Comparison of ENCODE assay signal across 11 mouse cellular contexts in genomic region chr8:108595721-108596495, GRCm38 (mm10).
DNase-seq lines count a peak whose midpoint lies in the region; ATAC-seq and TF ChIP-seq lines count a peak whose summit lies in the region.
"Had no signal": no experiment of that assay in that cellular context is flagged by ENCODE, and none has a peak within 500 bp of the region (broad histone marks: within the 10 kb centered on the region; RNA-seq: fewer than 3 reads in every experiment).

No protein-coding gene starts in this region.

- no peaks in the 10 kb centered on the region for H3K36me3 ChIP-seq in liver, embryonic 15.5 days (replicated peaks)
- H3K36me3 ChIP-seq in liver, embryonic 12.5 days = no peaks in the 10 kb centered on the region
- H3K36me3 ChIP-seq in limb, embryonic 10.5 days = no peaks in the 10 kb centered on the region
- H3K36me3 ChIP-seq in forebrain, embryonic 15.5 days = no peaks in the 10 kb centered on the region
- H3K36me3 ChIP-seq in intestine, postnatal 0 days (ENCODE audit: control insufficient read depth, insufficient read depth) = no peaks in the 10 kb centered on the region
- H3K36me3 ChIP-seq: embryonic facial prominence, embryonic 10.5 days; forebrain, embryonic 12.5 days had no signal

- peak; percentile 56 for DNase-seq in kidney, adult 11 months
- DNase-seq in limb, embryonic 10.5 days (ENCODE audit: low spot score) = no peak
- peak; percentile 42 to 62 for DNase-seq in lung, postnatal 4 days
- no peak for DNase-seq in cerebellum, postnatal 14 days

- peaks cover 21% of the 10 kb centered on the region for H3K4me1 ChIP-seq in liver, embryonic 15.5 days (replicated peaks)
- H3K4me1 ChIP-seq in liver, embryonic 12.5 days = peaks cover 55% of the 10 kb centered on the region
- peaks cover 43% of the 10 kb centered on the region for H3K4me1 ChIP-seq in limb, embryonic 10.5 days
- H3K4me1 ChIP-seq in forebrain, embryonic 15.5 days = peaks cover 17% of the 10 kb centered on the region
- H3K4me1 ChIP-seq in intestine, postnatal 0 days (replicated peaks; ENCODE audit: control insufficient read depth, insufficient read depth, low read length) = no peaks in the 10 kb centered on the region

- H3K4me3 ChIP-seq in liver, embryonic 15.5 days (replicated peaks) = no peak overlapping the region
- no peak overlapping the region for H3K4me3 ChIP-seq in liver, embryonic 12.5 days
- H3K4me3 ChIP-seq in limb, embryonic 10.5 days = no peak overlapping the region
- H3K4me3 ChIP-seq in forebrain, embryonic 15.5 days = no peak overlapping the region
- H3K4me3 ChIP-seq in intestine, postnatal 0 days (ENCODE audit: low read depth, low read length) = no peak overlapping the region
- H3K4me3 ChIP-seq: embryonic facial prominence, embryonic 10.5 days; forebrain, embryonic 12.5 days had no signal

- no peaks in the 10 kb centered on the region for H3K27me3 ChIP-seq in liver, embryonic 15.5 days
- no peaks in the 10 kb centered on the region for H3K27me3 ChIP-seq in liver, embryonic 12.5 days (replicated peaks)
- no peaks in the 10 kb centered on the region for H3K27me3 ChIP-seq in limb, embryonic 10.5 days (ENCODE audit: low read depth, poor library complexity, severe bottlenecking)
- H3K27me3 ChIP-seq in forebrain, embryonic 15.5 days = no peaks in the 10 kb centered on the region
- no peaks in the 10 kb centered on the region for H3K27me3 ChIP-seq in intestine, postnatal 0 days (replicated peaks; ENCODE audit: control insufficient read depth, insufficient read depth, low read length)

- WGBS in liver, embryonic 15.5 days (ENCODE audit: insufficient replicate concordance) = 50% methylated on average over 19 of the region's 19 CpGs
- WGBS in liver, embryonic 12.5 days (ENCODE audit: insufficient replicate concordance) = 58% methylated on average over 19 of the region's 19 CpGs
- WGBS in limb, embryonic 10.5 days = 85% methylated on average over 19 of the region's 19 CpGs
- 88% methylated on average over 19 of the region's 19 CpGs for WGBS in forebrain, embryonic 15.5 days
- 68% methylated on average over 19 of the region's 19 CpGs for WGBS in intestine, postnatal 0 days

- no peak overlapping the region for H3K4me2 ChIP-seq in liver, embryonic 15.5 days
- no peak overlapping the region for H3K4me2 ChIP-seq in liver, embryonic 12.5 days
- no peak overlapping the region for H3K4me2 ChIP-seq in forebrain, embryonic 15.5 days (replicated peaks)
- no peak overlapping the region for H3K4me2 ChIP-seq in intestine, postnatal 0 days (replicated peaks; ENCODE audit: low read depth)
- H3K4me2 ChIP-seq: forebrain, embryonic 12.5 days had no signal

- no peak for TF ChIP-seq CTCF in intestine, postnatal 0 days (IDR thresholded peaks at IDR 0.05; ENCODE audit: low read depth)

- peak; percentile 30; the same call in 1 of the 2 replicates for ATAC-seq in liver, embryonic 15.5 days (ENCODE audit: insufficient read depth)
- ATAC-seq in liver, embryonic 12.5 days = no peak
- ATAC-seq in forebrain, embryonic 15.5 days (replicated peaks) = no peak
- ATAC-seq in intestine, postnatal 0 days = no peak

- no peak overlapping the region for H3K9ac ChIP-seq in liver, embryonic 15.5 days
- H3K9ac ChIP-seq in liver, embryonic 12.5 days = no peak overlapping the region
- no peak overlapping the region for H3K9ac ChIP-seq in forebrain, embryonic 15.5 days (replicated peaks)
- no peak overlapping the region for H3K9ac ChIP-seq in intestine, postnatal 0 days (ENCODE audit: low read depth, low read length)
- H3K9ac ChIP-seq: forebrain, embryonic 12.5 days; liver, embryonic 14.5 days had no signal

- H3K27ac ChIP-seq in liver, embryonic 15.5 days (replicated peaks) = no peak overlapping the region
- H3K27ac ChIP-seq in liver, embryonic 12.5 days = no peak overlapping the region
- peak overlapping the region; percentile 36; the same call in 1 of the 2 replicates for H3K27ac ChIP-seq in limb, embryonic 10.5 days
- no peak overlapping the region for H3K27ac ChIP-seq in forebrain, embryonic 15.5 days (replicated peaks)
- no peak overlapping the region for H3K27ac ChIP-seq in intestine, postnatal 0 days (ENCODE audit: low read depth, low read length)
- H3K27ac ChIP-seq: liver, embryonic 14.5 days had no signal

- H3K9me3 ChIP-seq in liver, embryonic 15.5 days (replicated peaks) = no peaks in the 10 kb centered on the region
- H3K9me3 ChIP-seq in liver, embryonic 12.5 days (replicated peaks) = no peaks in the 10 kb centered on the region
- no peaks in the 10 kb centered on the region for H3K9me3 ChIP-seq in limb, embryonic 10.5 days (replicated peaks)
- H3K9me3 ChIP-seq in forebrain, embryonic 15.5 days = no peaks in the 10 kb centered on the region
- no peaks in the 10 kb centered on the region for H3K9me3 ChIP-seq in intestine, postnatal 0 days (ENCODE audit: control insufficient read depth)
- H3K9me3 ChIP-seq: embryonic facial prominence, embryonic 10.5 days; forebrain, embryonic 12.5 days had no signal

Comparison
In these comparisons a context has a peak if more than half of its experiments do, and no peak if none do; other contexts are left out.
1. DNase-seq: peak in kidney, adult 11 months (single experiment) and lung, postnatal 4 days (2 of 2); none in limb, embryonic 10.5 days (single experiment) and cerebellum, postnatal 14 days (0 of 2).